Mouse (Mus musculus): Measurements from ENCODE around the gene Eps8. TPM values are rescaled to one million over a fixed set of nuclear protein-coding genes. Genes with fewer than 3 reads are reported as not detected.
"Not testable (repeated sequence)": the region's sequence is repeated elsewhere in the genome, so short reads cannot be mapped to it uniquely, and the experiment has no call there.

Gene Eps8
- total RNA-seq, 1 experiment = 17.0 TPM

DNA sequence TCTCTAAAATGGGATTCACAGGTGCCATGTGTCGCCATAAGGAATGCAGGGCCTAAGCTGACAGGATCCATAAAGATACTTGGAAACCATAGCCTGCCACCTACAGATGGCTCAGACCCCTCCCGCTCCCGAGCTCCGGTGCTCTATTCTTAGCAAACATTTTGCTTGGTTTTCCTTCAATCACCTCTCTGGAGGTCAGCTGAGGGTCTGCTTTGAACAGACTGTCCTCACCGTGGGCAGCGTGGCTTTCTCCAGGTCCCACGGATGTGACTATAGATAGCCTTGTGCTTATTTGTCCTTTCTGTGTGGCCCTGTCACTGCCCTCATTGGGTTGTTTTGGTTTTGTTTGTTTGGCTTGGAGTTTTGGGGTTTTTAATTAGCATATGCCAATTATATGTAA, 196.5 kb downstream of the Eps8 start:
- DNase-seq (ENCODE audit: low read depth, low spot score) = no peak
- in situ Hi-C loops (cut with MboI; ENCODE audit: low sequenced_read_pairs in 2 of 2, unreplicated experiment in 2 of 2) = no loop called here
- no peak for TF ChIP-seq HCFC1 (IDR thresholded peaks at IDR 0.05; ENCODE audit: borderline replicate concordance, insufficient read depth, low read length)
- TF ChIP-seq ZNF384 (IDR thresholded peaks at IDR 0.05; ENCODE audit: low read depth, low read length) = no peak
- no peak for TF ChIP-seq CHD2 (IDR thresholded peaks at IDR 0.05; ENCODE audit: low read depth, low read length)
- no peak for TF ChIP-seq MAFK (IDR thresholded peaks at IDR 0.05; ENCODE audit: insufficient read depth, low read depth, low read length)
- TF ChIP-seq ZC3H11A (IDR thresholded peaks at IDR 0.05; ENCODE audit: borderline replicate concordance, low read depth, low read length) = no peak
- Histone ChIP-seq H3K4me3 (ENCODE audit: insufficient read depth in 1 of 2, low read depth in 1 of 2, low read length in 2 of 2, poor library complexity in 1 of 2, severe bottlenecking in 1 of 2) (no peak overlapping the region), H3K4me1 (ENCODE audit: control insufficient read depth in 2 of 2, insufficient read depth in 2 of 2, low read length in 2 of 2, poor library complexity in 1 of 2) (no peaks in the 10 kb centered on the region), H3K27ac (ENCODE audit: insufficient read depth, low read depth, low read length, poor library complexity, severe bottlenecking) (no peak overlapping the region), H3K9me3 (ENCODE audit: control insufficient read depth, insufficient read depth, low read depth, low read length) (no peaks in the 10 kb centered on the region), H3K9ac (ENCODE audit: insufficient read depth, low read depth, low read length, poor library complexity, severe bottlenecking) (no peak overlapping the region), H3K36me3 (ENCODE audit: control insufficient read depth, insufficient read depth, low read length, poor library complexity, severe bottlenecking) (no peaks in the 10 kb centered on the region)

DNA sequence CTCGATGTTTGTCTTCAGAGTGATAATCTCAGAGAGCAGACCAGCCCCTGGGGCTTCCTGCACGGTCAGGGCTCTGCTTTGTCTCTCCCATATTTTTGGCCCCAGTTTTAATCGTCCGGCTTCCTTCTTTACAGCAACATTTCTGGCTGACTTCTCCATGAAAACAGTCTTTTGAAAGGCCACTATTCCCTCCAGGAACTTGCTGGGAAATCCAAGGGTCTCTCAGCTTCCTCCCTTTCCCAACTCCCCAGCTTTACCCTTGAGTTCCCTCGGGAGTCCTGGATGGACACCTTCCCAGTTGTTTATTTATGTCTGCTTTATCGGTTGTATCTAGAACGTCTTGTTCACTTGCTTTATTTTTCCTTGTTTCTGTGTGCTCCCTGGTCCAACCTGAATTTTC, 197.5 kb downstream of the Eps8 start:
- TF ChIP-seq HCFC1 (IDR thresholded peaks at IDR 0.05; ENCODE audit: borderline replicate concordance, insufficient read depth, low read length) (no peak), ZNF384 (IDR thresholded peaks at IDR 0.05; ENCODE audit: low read depth, low read length) (no peak), CHD2 (IDR thresholded peaks at IDR 0.05; ENCODE audit: low read depth, low read length) (no peak), ZC3H11A (IDR thresholded peaks at IDR 0.05; ENCODE audit: borderline replicate concordance, low read depth, low read length) (no peak), MAFK (IDR thresholded peaks at IDR 0.05; ENCODE audit: insufficient read depth, low read depth, low read length) (no peak)
- no peak for DNase-seq (ENCODE audit: low read depth, low spot score)

DNA sequence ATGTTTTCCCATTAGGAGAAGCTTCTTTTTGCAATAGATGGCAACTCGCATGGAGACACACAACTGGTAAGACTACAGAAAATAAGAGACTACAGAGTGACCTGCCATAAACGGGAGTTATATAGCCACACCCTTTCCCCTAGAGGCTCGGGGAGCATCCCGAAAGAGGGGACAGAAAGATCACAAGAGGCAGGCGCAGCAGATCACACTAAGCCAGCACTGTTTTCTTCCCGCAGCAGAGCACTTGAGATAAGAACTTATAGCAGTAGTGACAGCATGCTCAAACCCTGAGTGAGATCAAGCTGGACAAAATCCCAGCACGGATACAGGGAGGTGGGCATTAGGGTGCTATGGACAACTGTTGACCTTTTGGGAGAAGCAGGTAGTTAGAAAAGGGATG, 198.6 kb downstream of the Eps8 start:
- H3K4me1 ChIP-seq (ENCODE audit: control insufficient read depth in 2 of 2, insufficient read depth in 2 of 2, low read length in 2 of 2, poor library complexity in 1 of 2) = no peaks in the 10 kb centered on the region
- H3K9ac ChIP-seq (ENCODE audit: insufficient read depth, low read depth, low read length, poor library complexity, severe bottlenecking) = no peak overlapping the region
- no peaks in the 10 kb centered on the region for H3K9me3 ChIP-seq (ENCODE audit: control insufficient read depth, insufficient read depth, low read depth, low read length)
- in situ Hi-C loops (cut with MboI; ENCODE audit: low sequenced_read_pairs in 2 of 2, unreplicated experiment in 2 of 2) = no loop called here
- no peak for DNase-seq (ENCODE audit: low read depth, low spot score)
- TF ChIP-seq MAFK (IDR thresholded peaks at IDR 0.05; ENCODE audit: insufficient read depth, low read depth, low read length) = no peak
- no peak for TF ChIP-seq HCFC1 (IDR thresholded peaks at IDR 0.05; ENCODE audit: borderline replicate concordance, insufficient read depth, low read length)
- no peak for TF ChIP-seq ZC3H11A (IDR thresholded peaks at IDR 0.05; ENCODE audit: borderline replicate concordance, low read depth, low read length)
- no peak for TF ChIP-seq CHD2 (IDR thresholded peaks at IDR 0.05; ENCODE audit: low read depth, low read length)
- TF ChIP-seq ZNF384 (IDR thresholded peaks at IDR 0.05; ENCODE audit: low read depth, low read length) = no peak
- no peaks in the 10 kb centered on the region for H3K36me3 ChIP-seq (ENCODE audit: control insufficient read depth, insufficient read depth, low read length, poor library complexity, severe bottlenecking)
- H3K4me3 ChIP-seq (ENCODE audit: insufficient read depth in 1 of 2, low read depth in 1 of 2, low read length in 2 of 2, poor library complexity in 1 of 2, severe bottlenecking in 1 of 2) = no peak overlapping the region
- no peak overlapping the region for H3K27ac ChIP-seq (ENCODE audit: insufficient read depth, low read depth, low read length, poor library complexity, severe bottlenecking)

More for the DNA sequence above, 197.5 kb downstream of the Eps8 start:
- Histone ChIP-seq H3K4me3 (ENCODE audit: insufficient read depth in 1 of 2, low read depth in 1 of 2, low read length in 2 of 2, poor library complexity in 1 of 2, severe bottlenecking in 1 of 2) (no peak overlapping the region), H3K9me3 (ENCODE audit: control insufficient read depth, insufficient read depth, low read depth, low read length) (no peaks in the 10 kb centered on the region), H3K36me3 (ENCODE audit: control insufficient read depth, insufficient read depth, low read length, poor library complexity, severe bottlenecking) (no peaks in the 10 kb centered on the region), H3K9ac (ENCODE audit: insufficient read depth, low read depth, low read length, poor library complexity, severe bottlenecking) (no peak overlapping the region), H3K4me1 (ENCODE audit: control insufficient read depth in 2 of 2, insufficient read depth in 2 of 2, low read length in 2 of 2, poor library complexity in 1 of 2) (no peaks in the 10 kb centered on the region), H3K27ac (ENCODE audit: insufficient read depth, low read depth, low read length, poor library complexity, severe bottlenecking) (no peak overlapping the region)
- in situ Hi-C loops (cut with MboI; ENCODE audit: low sequenced_read_pairs in 2 of 2, unreplicated experiment in 2 of 2) = no loop called here

DNA sequence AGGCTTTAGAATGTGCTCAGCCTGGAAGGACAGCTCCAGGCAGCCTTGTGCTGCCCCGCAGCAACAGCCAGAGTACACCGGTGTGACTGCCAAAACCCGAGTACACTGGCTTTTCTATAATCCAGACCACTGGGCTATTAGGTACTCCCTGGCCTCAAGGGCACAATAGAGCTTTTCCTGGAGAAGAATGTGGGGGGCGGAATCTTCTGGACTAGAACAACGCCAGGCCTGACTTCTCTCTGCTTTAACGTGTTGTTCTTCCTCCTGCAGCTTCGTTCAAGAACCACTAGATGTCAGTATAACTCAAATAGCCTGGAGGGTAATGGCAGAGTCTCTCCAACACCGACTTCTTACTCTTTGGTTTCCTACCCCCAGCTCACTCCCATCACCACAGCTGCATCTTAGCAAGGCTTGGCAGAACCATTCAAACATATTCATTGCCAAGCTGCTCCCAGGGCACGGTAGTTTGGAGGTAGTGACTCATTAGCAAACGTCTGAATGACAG, 199.1 kb downstream of the Eps8 start:
- Histone ChIP-seq H3K4me3 (ENCODE audit: insufficient read depth in 1 of 2, low read depth in 1 of 2, low read length in 2 of 2, poor library complexity in 1 of 2, severe bottlenecking in 1 of 2) (no peak overlapping the region), H3K36me3 (ENCODE audit: control insufficient read depth, insufficient read depth, low read length, poor library complexity, severe bottlenecking) (no peaks in the 10 kb centered on the region), H3K9me3 (ENCODE audit: control insufficient read depth, insufficient read depth, low read depth, low read length) (no peaks in the 10 kb centered on the region), H3K27ac (ENCODE audit: insufficient read depth, low read depth, low read length, poor library complexity, severe bottlenecking) (no peak overlapping the region), H3K9ac (ENCODE audit: insufficient read depth, low read depth, low read length, poor library complexity, severe bottlenecking) (no peak overlapping the region), H3K4me1 (ENCODE audit: control insufficient read depth in 2 of 2, insufficient read depth in 2 of 2, low read length in 2 of 2, poor library complexity in 1 of 2) (no peaks in the 10 kb centered on the region)
- in situ Hi-C loops (cut with MboI; ENCODE audit: low sequenced_read_pairs in 2 of 2, unreplicated experiment in 2 of 2) = no loop called here
- DNase-seq (ENCODE audit: low read depth, low spot score) = peak; percentile 65
- TF ChIP-seq ZC3H11A (IDR thresholded peaks at IDR 0.05; ENCODE audit: borderline replicate concordance, low read depth, low read length) (peak; percentile 68), MAFK (IDR thresholded peaks at IDR 0.05; ENCODE audit: insufficient read depth, low read depth, low read length) (no peak)

DNA sequence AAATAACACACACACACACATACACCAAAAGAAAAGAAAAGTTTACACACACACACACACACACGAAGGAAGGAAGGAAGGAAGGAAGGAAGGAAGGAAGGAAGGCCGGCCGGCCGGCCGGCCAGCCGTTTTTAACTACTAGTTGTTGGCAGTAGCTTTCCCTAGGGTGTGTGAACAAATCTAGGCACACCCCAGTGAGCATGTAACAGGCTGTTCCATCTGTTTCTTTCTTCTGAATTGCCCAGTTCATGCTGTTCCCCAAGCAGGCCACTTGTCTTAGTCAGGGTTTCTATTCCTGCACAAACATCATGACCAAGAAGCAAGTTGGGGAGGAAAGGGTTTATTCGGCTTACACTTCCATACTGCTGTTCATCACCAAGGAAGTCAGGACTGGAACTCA, 208.6 kb downstream of the Eps8 start:
- in situ Hi-C loops (cut with MboI; ENCODE audit: low sequenced_read_pairs in 2 of 2, unreplicated experiment in 2 of 2) = not testable (repeated sequence)

More for the DNA sequence above, 208.6 kb downstream of the Eps8 start:
- H3K9me3 ChIP-seq (ENCODE audit: control insufficient read depth, insufficient read depth, low read depth, low read length); H3K36me3 ChIP-seq (ENCODE audit: control insufficient read depth, insufficient read depth, low read length, poor library complexity, severe bottlenecking); DNase-seq (ENCODE audit: low read depth, low spot score); H3K9ac ChIP-seq (ENCODE audit: insufficient read depth, low read depth, low read length, poor library complexity, severe bottlenecking); H3K4me3 ChIP-seq (ENCODE audit: insufficient read depth in 1 of 2, low read depth in 1 of 2, low read length in 2 of 2, poor library complexity in 1 of 2, severe bottlenecking in 1 of 2); H3K4me1 ChIP-seq (ENCODE audit: control insufficient read depth in 2 of 2, insufficient read depth in 2 of 2, low read length in 2 of 2, poor library complexity in 1 of 2); H3K27ac ChIP-seq (ENCODE audit: insufficient read depth, low read depth, low read length, poor library complexity, severe bottlenecking): not testable (repeated sequence)

Data from ES-E14 (cell line).